Mouse (Mus musculus): Measurements from ENCODE around the gene Gm47969. TPM values are rescaled to one million over a fixed set of nuclear protein-coding genes. Genes with fewer than 3 reads are reported as not detected.

The Gm47969 gene
- polyA plus RNA-seq, 1 experiment from 2014 or later: not detected

- no peak overlapping the region for H3K9ac ChIP-seq (ENCODE audit: low read length)
- ATAC-seq (ENCODE audit: low read depth): no peak
- no peak overlapping the region for H3K4me3 ChIP-seq (ENCODE audit: low read length)
- no peaks in the 10 kb centered on the region for H3K36me3 ChIP-seq (ENCODE audit: control insufficient read depth, insufficient read depth, low read length)
- H3K27me3 ChIP-seq (ENCODE audit: control insufficient read depth, insufficient read depth, low read depth, low read length): no peaks in the 10 kb centered on the region
- H3K4me1 ChIP-seq (replicated peaks; ENCODE audit: control insufficient read depth, insufficient read depth, low read length): no peaks in the 10 kb centered on the region
- H3K27ac ChIP-seq (ENCODE audit: low read length): no peak overlapping the region
- no peak overlapping the region for H3K4me2 ChIP-seq (ENCODE audit: low read depth, low read length)
- H3K9me3 ChIP-seq (ENCODE audit: control insufficient read depth, low read length): no peaks in the 10 kb centered on the region
- 89% methylated on average over 4 of the region's 4 CpGs for WGBS
Observed at GRCm38 (mm10) chr1:83066577-83066976, 21.8 kb downstream of the Gm47969 start.

DNA sequence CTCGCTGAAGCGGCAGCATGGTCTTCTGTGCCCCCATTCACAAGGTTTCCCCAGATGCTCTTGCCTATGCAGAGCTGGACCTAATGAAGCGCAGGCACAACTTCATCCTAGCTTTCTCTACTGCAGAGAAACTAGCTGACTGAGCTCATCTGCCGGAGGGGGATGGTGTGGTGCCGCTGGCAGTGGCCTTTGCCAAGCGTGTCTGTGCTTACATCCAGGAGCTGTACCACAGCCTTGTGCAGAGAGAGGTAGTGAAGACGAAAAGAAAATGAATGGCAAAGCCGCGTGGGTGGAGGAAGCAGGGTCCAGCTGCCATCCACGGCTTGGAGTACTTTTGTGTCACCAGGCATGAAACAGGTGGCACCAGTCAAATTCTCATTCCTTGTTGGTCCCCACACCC lies 22.5 kb downstream of the Gm47969 start:
- Histone ChIP-seq H3K4me1 (replicated peaks; ENCODE audit: control insufficient read depth, insufficient read depth, low read length) (no peaks in the 10 kb centered on the region), H3K4me3 (ENCODE audit: low read length) (no peak overlapping the region), H3K9ac (ENCODE audit: low read length) (no peak overlapping the region), H3K9me3 (ENCODE audit: control insufficient read depth, low read length) (no peaks in the 10 kb centered on the region), H3K27me3 (ENCODE audit: control insufficient read depth, insufficient read depth, low read depth, low read length) (no peaks in the 10 kb centered on the region), H3K4me2 (ENCODE audit: low read depth, low read length) (no peak overlapping the region), H3K27ac (ENCODE audit: low read length) (no peak overlapping the region), H3K36me3 (ENCODE audit: control insufficient read depth, insufficient read depth, low read length) (no peaks in the 10 kb centered on the region)
- no peak for ATAC-seq (ENCODE audit: low read depth)
- 79% methylated on average over 10 of the region's 10 CpGs for WGBS

DNA sequence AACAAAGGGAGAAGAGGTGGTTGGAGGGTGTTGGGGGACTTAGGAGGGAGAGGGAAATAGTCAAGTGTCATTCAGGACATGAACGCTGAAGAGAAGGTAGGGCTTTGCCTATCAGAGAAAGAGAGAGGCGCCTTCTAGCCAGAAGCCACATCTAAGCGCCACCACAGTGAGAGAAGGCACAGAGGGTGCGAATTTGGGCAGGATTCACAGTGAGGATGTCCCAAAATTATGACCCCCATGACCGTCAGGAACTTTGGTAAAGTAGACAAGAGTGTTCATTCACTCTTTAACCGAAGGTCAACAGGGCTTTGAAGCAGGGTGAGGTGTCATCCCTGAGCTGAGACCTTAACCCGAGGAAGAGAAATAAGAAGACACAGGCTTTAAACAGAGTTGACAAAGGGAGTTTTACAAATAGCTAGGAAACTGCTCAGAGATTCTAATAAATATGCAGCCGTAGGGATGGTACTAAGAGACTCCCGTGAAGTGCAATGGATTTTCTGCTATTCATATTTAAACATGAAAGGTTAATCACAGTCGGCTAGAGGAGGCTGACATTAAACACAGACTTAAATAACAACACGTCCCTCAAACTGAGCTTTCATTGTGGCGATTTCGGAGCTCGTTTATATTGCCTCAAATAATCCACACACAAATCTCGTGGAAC lies 30.9 kb downstream of the Gm47969 start:
- Histone ChIP-seq H3K4me3 (ENCODE audit: low read length) (peak overlapping the region; percentile 35), H3K9ac (ENCODE audit: low read length) (no peak overlapping the region), H3K27me3 (ENCODE audit: control insufficient read depth, insufficient read depth, low read depth, low read length) (no peaks in the 10 kb centered on the region), H3K27ac (ENCODE audit: low read length) (no peak overlapping the region), H3K4me1 (replicated peaks; ENCODE audit: control insufficient read depth, insufficient read depth, low read length) (no peaks in the 10 kb centered on the region), H3K4me2 (ENCODE audit: low read depth, low read length) (peak overlapping the region; percentile 48), H3K36me3 (ENCODE audit: control insufficient read depth, insufficient read depth, low read length) (no peaks in the 10 kb centered on the region), H3K9me3 (ENCODE audit: control insufficient read depth, low read length) (no peaks in the 10 kb centered on the region)
- WGBS: 32% methylated on average over 15 of the region's 15 CpGs
- ATAC-seq (ENCODE audit: low read depth): no peak

- no peaks in the 10 kb centered on the region for H3K36me3 ChIP-seq (ENCODE audit: control insufficient read depth, insufficient read depth, low read length)
- H3K4me3 ChIP-seq (ENCODE audit: low read length): peak overlapping the region; percentile 35
- ATAC-seq (ENCODE audit: low read depth): peak; percentile 82
- H3K27ac ChIP-seq (ENCODE audit: low read length): no peak overlapping the region
- WGBS: 44% methylated on average over 11 of the region's 11 CpGs
- H3K27me3 ChIP-seq (ENCODE audit: control insufficient read depth, insufficient read depth, low read depth, low read length): no peaks in the 10 kb centered on the region
- H3K9me3 ChIP-seq (ENCODE audit: control insufficient read depth, low read length): no peaks in the 10 kb centered on the region
- H3K4me1 ChIP-seq (replicated peaks; ENCODE audit: control insufficient read depth, insufficient read depth, low read length): no peaks in the 10 kb centered on the region
- H3K9ac ChIP-seq (ENCODE audit: low read length): no peak overlapping the region
- H3K4me2 ChIP-seq (ENCODE audit: low read depth, low read length): peak overlapping the region; percentile 48
Observed at GRCm38 (mm10) chr1:83076190-83076917, 31.6 kb downstream of the Gm47969 start.

- no peak overlapping the region for H3K4me3 ChIP-seq (ENCODE audit: low read length)
- H3K4me2 ChIP-seq (ENCODE audit: low read depth, low read length): no peak overlapping the region
- ATAC-seq (ENCODE audit: low read depth): no peak
- 55% methylated on average over 6 of the region's 6 CpGs for WGBS
- no peaks in the 10 kb centered on the region for H3K9me3 ChIP-seq (ENCODE audit: control insufficient read depth, low read length)
- no peak overlapping the region for H3K9ac ChIP-seq (ENCODE audit: low read length)
- H3K27me3 ChIP-seq (ENCODE audit: control insufficient read depth, insufficient read depth, low read depth, low read length): no peaks in the 10 kb centered on the region
- no peak overlapping the region for H3K27ac ChIP-seq (ENCODE audit: low read length)
- H3K4me1 ChIP-seq (replicated peaks; ENCODE audit: control insufficient read depth, insufficient read depth, low read length): no peaks in the 10 kb centered on the region
- H3K36me3 ChIP-seq (ENCODE audit: control insufficient read depth, insufficient read depth, low read length): no peaks in the 10 kb centered on the region
Observed at GRCm38 (mm10) chr1:83077016-83077415, 32.3 kb downstream of the Gm47969 start.

- no peaks in the 10 kb centered on the region for H3K9me3 ChIP-seq (ENCODE audit: control insufficient read depth, low read length)
- no peak overlapping the region for H3K4me3 ChIP-seq (ENCODE audit: low read length)
- 51% methylated on average over 2 of the region's 2 CpGs for WGBS
- ATAC-seq (ENCODE audit: low read depth): peak; percentile 88
- no peak overlapping the region for H3K4me2 ChIP-seq (ENCODE audit: low read depth, low read length)
- no peak overlapping the region for H3K9ac ChIP-seq (ENCODE audit: low read length)
- H3K4me1 ChIP-seq (replicated peaks; ENCODE audit: control insufficient read depth, insufficient read depth, low read length): 0 out of 2 replicates have a peak, but pooled peaks cover 2% of the 10 kb centered on the region
- peak overlapping the region; percentile 60 for H3K27ac ChIP-seq (ENCODE audit: low read length)
- no peaks in the 10 kb centered on the region for H3K36me3 ChIP-seq (ENCODE audit: control insufficient read depth, insufficient read depth, low read length)
- H3K27me3 ChIP-seq (ENCODE audit: control insufficient read depth, insufficient read depth, low read depth, low read length): no peaks in the 10 kb centered on the region
Observed at GRCm38 (mm10) chr1:83084790-83085189, 40.1 kb downstream of the Gm47969 start.

GRCm38 (mm10) chr1:83091268-83091667 lies 46.5 kb downstream of the Gm47969 start:
- Histone ChIP-seq H3K36me3 (ENCODE audit: control insufficient read depth, insufficient read depth, low read length) (no peaks in the 10 kb centered on the region), H3K4me3 (ENCODE audit: low read length) (no peak overlapping the region), H3K9me3 (ENCODE audit: control insufficient read depth, low read length) (no peaks in the 10 kb centered on the region), H3K4me2 (ENCODE audit: low read depth, low read length) (no peak overlapping the region), H3K4me1 (replicated peaks; ENCODE audit: control insufficient read depth, insufficient read depth, low read length) (no peaks in the 10 kb centered on the region), H3K9ac (ENCODE audit: low read length) (no peak overlapping the region), H3K27me3 (ENCODE audit: control insufficient read depth, insufficient read depth, low read depth, low read length) (no peaks in the 10 kb centered on the region), H3K27ac (ENCODE audit: low read length) (no peak overlapping the region)
- WGBS: 62% methylated on average over 3 of the region's 3 CpGs
- ATAC-seq (ENCODE audit: low read depth): no peak

Other genes starting within 250 kb of the Gm47969 start
- gene Agfg1, start 205.4 kb upstream of the Gm47969 start, polyA plus RNA-seq (2015; fragmentation: Nextera tagmentation; extraction: Ambion mirVana): 30.8 and 31.4 TPM in 2 replicates
- gene A030005L19Rik, start 131.6 kb upstream of the Gm47969 start, polyA plus RNA-seq (2015; fragmentation: Nextera tagmentation; extraction: Ambion mirVana): not detected in 2 replicates
- gene A030014E15Rik, start 120.0 kb upstream of the Gm47969 start, polyA plus RNA-seq (2015; fragmentation: Nextera tagmentation; extraction: Ambion mirVana): not detected in 2 replicates
- not detected in 2 replicates for gene Gm6217, start 113.5 kb upstream of the Gm47969 start, polyA plus RNA-seq (2015; fragmentation: Nextera tagmentation; extraction: Ambion mirVana)
- not detected in 2 replicates for gene A030003K21Rik, start 101.5 kb upstream of the Gm47969 start, polyA plus RNA-seq (2015; fragmentation: Nextera tagmentation; extraction: Ambion mirVana)
- not detected in 2 replicates for gene Gm7544, start 88.9 kb upstream of the Gm47969 start, polyA plus RNA-seq (2015; fragmentation: Nextera tagmentation; extraction: Ambion mirVana)
- gene Gm47955, start 84.6 kb upstream of the Gm47969 start, polyA plus RNA-seq (2015; fragmentation: Nextera tagmentation; extraction: Ambion mirVana): not detected in 2 replicates
- not detected in 2 replicates for gene Gm47959, start 44.4 kb upstream of the Gm47969 start, polyA plus RNA-seq (2015; fragmentation: Nextera tagmentation; extraction: Ambion mirVana)
- gene Slc19a3, start 6.5 kb upstream of the Gm47969 start, polyA plus RNA-seq (2015; fragmentation: Nextera tagmentation; extraction: Ambion mirVana): 0.98 and 1.0 TPM in 2 replicates
- not detected in 2 replicates for gene Krtap28-10, start 2.5 kb upstream of the Gm47969 start, polyA plus RNA-seq (2015; fragmentation: Nextera tagmentation; extraction: Ambion mirVana)
- not detected in 2 replicates for gene A030005K14Rik, start 14.4 kb downstream of the Gm47969 start, polyA plus RNA-seq (2015; fragmentation: Nextera tagmentation; extraction: Ambion mirVana)
- gene Krtap28-13, start 16.0 kb downstream of the Gm47969 start, polyA plus RNA-seq (2015; fragmentation: Nextera tagmentation; extraction: Ambion mirVana): not detected in 2 replicates
- not detected in 2 replicates for gene Ccl20, start 71.8 kb downstream of the Gm47969 start, polyA plus RNA-seq (2015; fragmentation: Nextera tagmentation; extraction: Ambion mirVana)
- 1.3 and 1.7 TPM in 2 replicates for gene Daw1, start 114.8 kb downstream of the Gm47969 start, polyA plus RNA-seq (2015; fragmentation: Nextera tagmentation; extraction: Ambion mirVana)

Data from lung, embryonic 16.5 days (tissue).